Mouse (Mus musculus): ENCODE data around the gene Tjp3. TPM values are rescaled to one million over a fixed set of nuclear protein-coding genes. Genes with fewer than 3 reads are reported as not detected.
A peak's percentile ranks its signal among the peaks of the same experiment; 100 is the strongest.

Gene Tjp3
- polyA plus RNA-seq, 1 experiment from 2014 or later, result 0.35 TPM

DNA sequence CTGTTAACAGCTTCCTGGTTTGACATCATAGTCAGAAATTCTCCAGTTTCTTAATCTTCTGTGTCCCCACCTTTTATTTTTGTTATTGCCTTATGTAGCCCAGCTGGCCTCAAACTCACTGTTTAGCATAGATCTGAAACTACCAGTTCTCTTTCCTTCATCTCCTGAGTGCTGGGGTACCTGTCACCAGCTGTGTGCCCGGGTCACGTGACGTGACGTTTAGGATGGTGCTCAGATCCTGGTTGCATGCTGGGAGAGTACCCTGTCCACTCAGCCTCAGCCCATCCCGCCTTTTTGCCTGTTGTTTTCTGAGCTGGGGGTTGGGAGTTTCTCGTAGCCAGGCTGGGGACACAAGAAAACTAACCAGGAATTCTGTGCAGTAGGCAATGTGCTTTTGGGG is 5.9 kb upstream of the Tjp3 start:
- no peak for DNase-seq
- H3K9me3 ChIP-seq (replicated peaks), result no peaks in the 10 kb centered on the region
- H3K9ac ChIP-seq, result peak overlapping the region; percentile 45; the same call in 1 of the 2 replicates
- H3K36me3 ChIP-seq, result no peaks in the 10 kb centered on the region
- WGBS (ENCODE audit: insufficient replicate concordance), result 67% methylated on average over 6 of the region's 6 CpGs
- peak overlapping the region; percentile 87 for H3K27ac ChIP-seq
- ATAC-seq (ENCODE audit: low read depth), result no peak
- H3K4me2 ChIP-seq, result 0 out of 2 replicates have a peak overlapping the region, but pooled peaks have one; percentile 3
- no peaks in the 10 kb centered on the region for H3K27me3 ChIP-seq
- H3K4me3 ChIP-seq (replicated peaks), result no peak overlapping the region
- peaks cover 94% of the 10 kb centered on the region for H3K4me1 ChIP-seq (replicated peaks)

DNA sequence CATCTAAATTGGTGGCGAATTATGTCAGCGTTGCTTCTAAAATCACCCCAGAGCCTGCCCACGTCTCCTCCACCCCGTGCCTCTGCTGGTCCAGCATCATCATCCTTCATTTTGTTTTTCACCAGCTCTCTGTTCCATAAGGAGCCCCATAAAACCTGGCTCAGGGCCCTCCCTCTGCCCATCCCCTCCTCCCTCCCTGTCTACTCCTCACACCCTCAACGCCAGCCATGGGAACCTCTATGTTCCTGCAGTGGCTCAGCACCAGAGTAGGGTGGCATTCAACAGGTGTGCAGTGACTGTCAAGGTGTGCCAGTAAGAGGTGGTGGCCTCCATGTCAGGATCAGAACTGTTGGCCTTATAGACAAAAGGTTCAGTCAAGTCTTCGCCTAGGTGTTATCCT is 3.8 kb upstream of the Tjp3 start:
- H3K4me2 ChIP-seq, result peak overlapping the region; percentile 95

DNA sequence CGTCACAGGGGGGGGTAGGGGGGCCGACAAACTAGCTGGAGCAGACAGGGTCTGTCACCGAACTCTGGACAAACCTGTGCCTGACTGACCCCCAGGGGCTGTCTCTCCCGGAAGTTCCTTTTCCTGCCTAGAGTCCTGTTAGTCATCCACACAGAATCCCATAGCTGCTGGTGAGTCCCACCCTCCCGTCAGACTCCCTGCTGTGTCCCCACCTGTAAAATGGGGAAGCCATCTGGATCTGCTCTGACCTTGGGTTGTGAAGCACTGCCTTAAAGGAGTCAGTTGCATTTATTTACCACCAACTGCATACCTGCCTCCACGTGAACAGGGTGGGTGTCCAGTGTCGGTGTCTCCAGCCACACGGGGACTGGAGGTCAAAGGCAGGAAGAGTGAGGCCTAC is 3.1 kb upstream of the Tjp3 start:
- DNase-seq, result no peak
- H3K27ac ChIP-seq, result no peak overlapping the region
- WGBS (ENCODE audit: insufficient replicate concordance), result 26% methylated on average over 8 of the region's 8 CpGs

More for the DNA sequence above, 3.8 kb upstream of the Tjp3 start:
- ATAC-seq (ENCODE audit: low read depth) (no peak), DNase-seq (no peak)
- H3K27me3 ChIP-seq, result peaks cover 8% of the 10 kb centered on the region
- peak overlapping the region; percentile 85 for H3K9ac ChIP-seq
- no peaks in the 10 kb centered on the region for H3K9me3 ChIP-seq (replicated peaks)
- H3K36me3 ChIP-seq, result no peaks in the 10 kb centered on the region
- peaks cover 94% of the 10 kb centered on the region for H3K4me1 ChIP-seq (replicated peaks)
- no peak overlapping the region for H3K4me3 ChIP-seq (replicated peaks)
- no peak overlapping the region for H3K27ac ChIP-seq
- WGBS (ENCODE audit: insufficient replicate concordance), result 85% methylated on average over 6 of the region's 6 CpGs

DNA sequence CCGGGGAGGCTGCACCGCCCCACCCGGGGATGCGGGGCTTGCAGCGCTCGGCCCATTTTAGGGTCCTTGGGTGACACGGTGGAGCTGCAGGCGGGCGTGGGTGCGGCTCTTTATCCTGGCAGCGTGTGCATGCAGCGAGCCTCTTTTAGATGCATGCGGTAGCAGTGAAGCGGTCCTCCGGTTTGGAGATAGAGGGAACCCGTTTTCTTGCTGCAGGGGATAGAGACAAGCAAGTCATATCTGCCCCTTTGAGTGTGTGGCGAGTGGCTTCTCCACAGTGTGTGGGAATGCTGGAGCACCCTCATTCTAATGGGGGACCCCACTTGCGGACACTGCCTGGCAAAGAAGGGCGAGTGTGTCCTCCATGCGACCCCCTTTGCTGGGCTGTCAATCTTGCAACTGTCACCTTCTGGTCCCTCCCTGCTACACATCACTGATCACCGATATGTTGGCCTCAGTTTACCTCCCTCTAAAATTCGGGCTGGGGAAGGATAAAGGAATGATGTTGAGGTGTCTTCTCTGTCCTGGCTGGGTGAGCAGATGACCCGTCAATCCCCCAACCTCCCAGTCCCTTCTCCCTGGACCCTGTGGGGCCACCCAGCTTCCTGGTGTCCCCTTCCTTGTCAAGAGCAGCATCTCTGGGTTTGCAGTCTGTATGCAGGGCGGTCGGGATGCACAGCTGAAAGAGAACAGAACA is 2.1 kb upstream of the Tjp3 start:
- ATAC-seq (ENCODE audit: low read depth), result no peak
- peak overlapping the region; percentile 85 for H3K27ac ChIP-seq
- DNase-seq, result no peak
- no peaks in the 10 kb centered on the region for H3K36me3 ChIP-seq
- peak overlapping the region; percentile 76 for H3K4me3 ChIP-seq (replicated peaks)
- H3K9ac ChIP-seq, result peak overlapping the region; percentile 85
- peaks cover 83% of the 10 kb centered on the region for H3K4me1 ChIP-seq (replicated peaks)
- peak overlapping the region; percentile 95 for H3K4me2 ChIP-seq
- 2% methylated on average over 25 of the region's 25 CpGs for WGBS (ENCODE audit: insufficient replicate concordance)
- H3K27me3 ChIP-seq, result peaks cover 13% of the 10 kb centered on the region
- H3K9me3 ChIP-seq (replicated peaks), result no peaks in the 10 kb centered on the region

More for the DNA sequence above, 3.1 kb upstream of the Tjp3 start:
- peak overlapping the region; percentile 76 for H3K4me3 ChIP-seq (replicated peaks)
- H3K36me3 ChIP-seq, result no peaks in the 10 kb centered on the region
- peak overlapping the region; percentile 95 for H3K4me2 ChIP-seq
- H3K4me1 ChIP-seq (replicated peaks), result peaks cover 87% of the 10 kb centered on the region
- ATAC-seq (ENCODE audit: low read depth), result no peak
- H3K9me3 ChIP-seq (replicated peaks), result no peaks in the 10 kb centered on the region
- peak overlapping the region; percentile 85 for H3K9ac ChIP-seq
- peaks cover 13% of the 10 kb centered on the region for H3K27me3 ChIP-seq

DNA sequence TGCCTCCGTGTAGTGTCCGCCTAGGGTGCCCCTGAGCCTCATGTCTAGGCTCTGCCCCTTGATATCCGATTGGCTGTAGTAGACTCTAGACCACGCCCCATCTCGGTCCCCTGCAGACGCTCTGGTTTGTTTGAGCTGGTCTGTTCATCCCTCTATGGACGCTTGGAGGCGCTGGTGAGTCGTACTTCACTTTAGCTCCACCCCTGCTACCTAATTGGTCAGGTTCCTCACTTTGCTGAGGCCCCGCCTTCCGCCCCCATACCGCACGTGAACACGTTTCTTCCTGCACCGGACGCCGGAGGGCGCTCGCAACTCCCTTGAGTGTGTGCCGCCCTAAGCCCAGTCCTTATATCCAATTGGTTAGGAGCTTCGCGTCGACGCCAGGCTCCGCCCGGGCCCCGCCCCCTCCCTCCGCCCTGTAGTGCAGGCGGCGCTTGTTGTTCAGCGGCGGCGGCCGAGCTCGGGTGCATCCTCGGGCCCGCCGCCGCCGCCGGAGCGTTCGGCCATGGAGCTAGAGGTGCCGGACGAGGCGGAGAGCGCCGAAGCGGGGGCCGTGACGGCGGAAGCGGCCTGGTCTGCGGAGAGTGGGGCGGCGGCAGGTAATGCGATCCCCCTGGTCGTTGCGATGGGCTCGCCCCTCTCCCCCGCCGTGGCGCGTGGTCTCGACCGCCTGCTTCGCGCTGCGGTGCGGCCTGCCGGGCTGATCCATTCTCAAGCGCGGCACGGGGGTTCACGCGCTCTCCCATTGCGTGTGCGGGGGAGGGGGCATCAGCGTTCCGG is 1.4 kb upstream of the Tjp3 start, which contains the start of gene Pip5k1c:
Gene Pip5k1c (plus strand): TSS at position 410 of the 780 bp plus-strand sequence.
- Histone ChIP-seq H3K9ac (peak within 1 kb of the TSS; percentile 85), H3K4me3 (replicated peaks) (peak within 1 kb of the TSS; percentile 76), H3K36me3 (no peaks in the 10 kb centered on the region), H3K4me1 (replicated peaks) (peaks cover 82% of the 10 kb centered on the region), H3K27me3 (peaks cover 13% of the 10 kb centered on the region), H3K27ac (peak within 1 kb of the TSS; percentile 85), H3K9me3 (replicated peaks) (no peaks in the 10 kb centered on the region), H3K4me2 (peak within 1 kb of the TSS; percentile 95)
- under 1% methylated on average over 64 of the region's 80 CpGs for WGBS (ENCODE audit: insufficient replicate concordance)
- ATAC-seq (ENCODE audit: low read depth) (peak; percentile 93), DNase-seq (peak; percentile 100)

DNA sequence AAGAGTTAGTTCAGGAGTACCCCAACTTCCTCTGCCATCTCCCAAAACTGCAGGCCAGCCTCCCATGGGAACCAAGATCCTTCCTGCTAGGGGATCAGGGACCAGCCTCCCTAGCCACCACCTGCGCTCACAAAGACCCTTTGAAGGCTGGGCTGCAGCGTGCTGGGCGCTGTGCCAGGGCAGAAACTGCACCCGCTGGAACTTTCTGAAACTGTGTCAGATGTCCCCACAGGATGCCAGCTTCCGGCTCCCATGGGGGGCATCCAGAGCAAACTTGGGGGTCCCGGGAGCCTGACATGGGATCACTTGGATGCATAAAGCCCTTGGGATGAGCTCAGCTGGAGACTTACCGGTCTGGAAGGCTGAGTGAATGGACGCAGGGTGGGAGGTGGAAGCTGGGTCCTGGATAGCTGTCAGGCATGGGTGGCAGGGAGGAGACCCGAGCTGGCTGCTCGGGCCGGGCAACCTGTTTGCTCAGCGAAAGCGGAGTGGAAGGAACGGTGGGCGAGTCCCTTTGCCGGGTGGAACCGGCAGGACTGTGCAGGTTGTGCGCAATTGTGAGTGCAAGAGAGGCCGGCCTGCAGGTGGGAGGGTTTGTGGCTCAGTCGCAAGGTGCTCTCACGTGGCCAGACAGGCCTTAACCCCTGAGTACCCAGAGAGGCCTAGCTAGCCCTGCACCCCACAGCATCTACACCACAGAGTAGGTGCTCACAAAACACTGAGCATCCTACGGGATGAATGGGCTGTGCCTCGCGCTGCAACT is 502 bp downstream of the Tjp3 start:
- H3K4me2 ChIP-seq, result peak overlapping the region; percentile 3; the same call in 1 of the 2 replicates
- no peak overlapping the region for H3K27ac ChIP-seq
- H3K9me3 ChIP-seq (replicated peaks), result no peaks in the 10 kb centered on the region
- H3K4me1 ChIP-seq (replicated peaks), result peaks cover 77% of the 10 kb centered on the region
- no peak overlapping the region for H3K4me3 ChIP-seq (replicated peaks)
- no peak for ATAC-seq (ENCODE audit: low read depth)
- WGBS (ENCODE audit: insufficient replicate concordance), result 56% methylated on average over 24 of the region's 24 CpGs
- peaks cover 17% of the 10 kb centered on the region for H3K27me3 ChIP-seq
- DNase-seq, result no peak
- H3K9ac ChIP-seq, result no peak overlapping the region
- H3K36me3 ChIP-seq, result no peaks in the 10 kb centered on the region

DNA sequence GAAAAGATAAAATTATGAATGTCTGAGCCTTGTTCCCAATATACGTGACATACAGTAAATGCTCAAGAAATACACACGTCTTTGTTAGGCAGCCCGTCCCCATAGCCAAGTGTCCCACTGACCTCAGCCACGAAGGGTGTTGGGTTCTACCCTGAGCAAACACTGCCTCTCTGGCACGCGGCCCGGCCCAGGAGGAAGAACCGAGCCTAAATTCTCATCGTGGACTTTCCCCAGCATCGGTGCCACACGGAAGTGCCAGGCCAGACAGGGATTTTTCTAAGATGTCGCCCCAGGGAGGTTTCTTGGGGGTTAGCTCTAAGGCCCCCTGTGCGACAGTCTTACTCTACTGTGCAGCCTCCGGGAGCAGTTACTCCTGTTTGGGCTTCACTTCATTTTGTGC is 1.6 kb downstream of the Tjp3 start:
- Histone ChIP-seq H3K4me2 (no peak overlapping the region), H3K27me3 (peaks cover 27% of the 10 kb centered on the region), H3K9me3 (replicated peaks) (no peaks in the 10 kb centered on the region), H3K9ac (no peak overlapping the region), H3K4me1 (replicated peaks) (peaks cover 77% of the 10 kb centered on the region), H3K27ac (no peak overlapping the region), H3K36me3 (no peaks in the 10 kb centered on the region), H3K4me3 (replicated peaks) (no peak overlapping the region)
- DNase-seq (no peak), ATAC-seq (ENCODE audit: low read depth) (no peak)
- 57% methylated on average over 14 of the region's 14 CpGs for WGBS (ENCODE audit: insufficient replicate concordance)

DNA sequence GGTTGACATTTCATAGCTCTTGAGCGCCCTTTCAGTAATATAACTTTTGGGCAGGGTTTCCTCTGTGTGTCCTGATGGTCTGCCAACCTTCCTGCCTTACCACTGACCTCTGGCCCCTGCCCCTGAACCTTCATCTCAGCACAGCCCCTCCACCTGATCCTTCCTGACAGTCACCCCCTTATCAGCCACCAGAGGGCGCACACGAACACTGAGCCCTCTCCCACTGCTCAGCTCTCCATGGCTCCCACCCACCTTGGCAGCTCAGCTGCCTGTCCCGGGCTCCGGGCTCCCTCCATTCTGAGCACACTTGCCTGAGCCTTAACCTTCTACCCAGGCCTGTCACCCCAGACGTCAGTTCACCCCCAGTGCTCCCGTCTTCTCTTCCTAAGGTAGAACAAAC is 2.1 kb downstream of the Tjp3 start:
- ATAC-seq (ENCODE audit: low read depth), result no peak
- peaks cover 33% of the 10 kb centered on the region for H3K27me3 ChIP-seq
- H3K36me3 ChIP-seq, result no peaks in the 10 kb centered on the region
- peak; percentile 47 for DNase-seq
- 8% methylated on average over 7 of the region's 7 CpGs for WGBS (ENCODE audit: insufficient replicate concordance)
- H3K4me1 ChIP-seq (replicated peaks), result peaks cover 74% of the 10 kb centered on the region
- no peak overlapping the region for H3K4me2 ChIP-seq
- H3K27ac ChIP-seq, result no peak overlapping the region
- H3K9ac ChIP-seq, result no peak overlapping the region
- no peak overlapping the region for H3K4me3 ChIP-seq (replicated peaks)
- H3K9me3 ChIP-seq (replicated peaks), result no peaks in the 10 kb centered on the region

DNA sequence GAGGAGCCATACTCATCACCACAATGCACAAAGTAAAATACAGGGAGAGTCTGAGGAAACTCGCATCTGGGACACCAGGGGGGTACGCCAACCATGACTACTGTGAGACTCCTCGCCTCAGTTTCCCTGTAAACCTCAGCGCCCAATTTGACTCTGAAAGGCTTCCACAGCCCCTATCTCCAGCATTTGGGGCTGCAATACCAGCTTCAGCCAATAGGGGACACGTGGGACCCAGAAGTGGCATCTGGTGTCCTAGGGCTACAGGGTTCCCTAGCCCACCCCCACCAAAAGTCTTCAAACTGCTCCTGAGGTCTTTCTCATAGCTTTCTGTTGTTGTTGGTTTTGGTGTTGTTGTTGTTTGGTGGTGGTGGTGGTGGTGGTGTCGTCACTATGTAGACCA is 2.8 kb downstream of the Tjp3 start:
- WGBS (ENCODE audit: insufficient replicate concordance), result 24% methylated on average over 6 of the region's 6 CpGs
- Histone ChIP-seq H3K27me3 (peaks cover 39% of the 10 kb centered on the region), H3K4me2 (no peak overlapping the region), H3K27ac (no peak overlapping the region), H3K4me3 (replicated peaks) (no peak overlapping the region), H3K9ac (no peak overlapping the region), H3K4me1 (replicated peaks) (peaks cover 67% of the 10 kb centered on the region), H3K36me3 (no peaks in the 10 kb centered on the region), H3K9me3 (replicated peaks) (no peaks in the 10 kb centered on the region)
- ATAC-seq (ENCODE audit: low read depth) (no peak), DNase-seq (no peak)

DNA sequence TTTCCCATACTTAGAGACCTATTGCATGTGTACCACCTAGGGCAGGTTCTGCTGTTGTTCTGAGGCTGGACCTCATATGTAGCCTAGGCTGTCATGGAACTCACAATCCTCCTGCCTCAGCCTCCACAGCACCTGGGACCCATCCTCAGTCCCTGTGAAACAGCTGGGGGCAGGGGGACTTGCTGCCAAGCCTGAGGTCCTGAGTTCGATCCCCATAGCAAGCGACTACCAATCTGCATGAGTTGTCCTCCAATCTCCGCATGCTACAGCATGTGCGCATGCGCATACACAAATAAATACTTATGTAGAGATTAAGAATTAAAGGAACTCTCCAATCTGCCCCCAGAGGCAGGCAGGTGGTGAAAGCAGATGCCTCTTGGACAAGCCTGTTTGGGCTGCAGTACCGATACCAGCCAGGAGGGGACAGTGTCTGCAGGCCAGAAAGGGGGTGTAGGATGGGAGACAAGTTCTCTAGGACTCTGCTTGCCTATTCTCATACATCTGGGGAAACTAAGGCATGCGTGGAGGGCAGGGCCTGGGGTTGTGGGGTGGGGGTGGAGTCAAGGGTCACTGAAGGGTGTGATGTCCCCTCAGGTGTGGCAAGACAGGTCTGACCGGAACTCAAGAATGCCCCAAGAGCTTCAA is 3.7 kb downstream of the Tjp3 start:
- H3K4me2 ChIP-seq, result no peak overlapping the region
- WGBS (ENCODE audit: insufficient replicate concordance), result 52% methylated on average over 8 of the region's 8 CpGs
- DNase-seq (peak; percentile 63), ATAC-seq (ENCODE audit: low read depth) (no peak)
- peaks cover 49% of the 10 kb centered on the region for H3K27me3 ChIP-seq
- H3K4me3 ChIP-seq (replicated peaks), result no peak overlapping the region
- no peak overlapping the region for H3K27ac ChIP-seq
- no peaks in the 10 kb centered on the region for H3K36me3 ChIP-seq
- H3K4me1 ChIP-seq (replicated peaks), result peaks cover 62% of the 10 kb centered on the region
- no peak overlapping the region for H3K9ac ChIP-seq
- H3K9me3 ChIP-seq (replicated peaks), result no peaks in the 10 kb centered on the region

Data from liver, embryonic 13.5 days (tissue).